In genomic region chr14:54864313-54865036, GRCm38 (mm10) we compare ENCODE assay signal across 7 mouse cellular contexts. TPM values are rescaled to one million over a fixed set of nuclear protein-coding genes. Genes with fewer than 3 reads are reported as not detected.
DNase-seq lines count a peak whose midpoint lies in the region; ATAC-seq lines count a peak whose summit lies in the region.

No protein-coding gene starts in this region.

- peak overlapping the region; percentile 73 for H3K4me2 ChIP-seq in forebrain, embryonic 12.5 days
- H3K4me2 ChIP-seq in liver, embryonic 11.5 days, result peak overlapping the region; percentile 89

- H3K27ac ChIP-seq in forebrain, embryonic 12.5 days, result peak overlapping the region; percentile 75
- no peak overlapping the region for H3K27ac ChIP-seq in liver, embryonic 11.5 days (ENCODE audit: low read depth, low read length)

- no peaks in the 10 kb centered on the region for H3K9me3 ChIP-seq in forebrain, embryonic 12.5 days
- H3K9me3 ChIP-seq in liver, embryonic 11.5 days (ENCODE audit: control insufficient read depth, low read length), result no peaks in the 10 kb centered on the region

- peak overlapping the region; percentile 93 for H3K4me3 ChIP-seq in forebrain, embryonic 12.5 days (replicated peaks)
- H3K4me3 ChIP-seq in liver, embryonic 11.5 days (ENCODE audit: low read depth, low read length), result peak overlapping the region; percentile 77

- DNase-seq in 3T3-L1 (ENCODE audit: low read depth, low spot score), result peak; percentile 49
- DNase-seq in CD4-positive helper T cell, adult 2 months (ENCODE audit: low read depth, low spot score), result peak; percentile 46
- DNase-seq in liver, embryonic 11.5 days (ENCODE audit: low spot score), result no peak
- DNase-seq in retina, postnatal 1 day, result peak; percentile 39
- DNase-seq in embryo, embryonic 11 days, result no peak
- DNase-seq in testis, postnatal 14 days (ENCODE audit: low spot score), result no peak

- ATAC-seq in forebrain, embryonic 12.5 days (ENCODE audit: low FRiP score), result peak; percentile 21; the same call in 1 of the 2 replicates
- no peak for ATAC-seq in liver, embryonic 11.5 days (replicated peaks; ENCODE audit: low FRiP score)

- 19% methylated on average over 21 of the region's 21 CpGs for WGBS in forebrain, embryonic 12.5 days
- 13% methylated on average over 21 of the region's 21 CpGs for WGBS in liver, embryonic 11.5 days

- H3K9ac ChIP-seq in forebrain, embryonic 12.5 days, result peak overlapping the region; percentile 95
- H3K9ac ChIP-seq in liver, embryonic 11.5 days (ENCODE audit: low read depth, low read length), result peak overlapping the region; percentile 86

- no peaks in the 10 kb centered on the region for H3K36me3 ChIP-seq in forebrain, embryonic 12.5 days (replicated peaks)
- H3K36me3 ChIP-seq in liver, embryonic 11.5 days (ENCODE audit: control insufficient read depth, insufficient read depth, low read length), result no peaks in the 10 kb centered on the region; the same call in 1 of the 2 replicates

- no peaks in the 10 kb centered on the region for H3K27me3 ChIP-seq in forebrain, embryonic 12.5 days
- H3K27me3 ChIP-seq in liver, embryonic 11.5 days (replicated peaks; ENCODE audit: control insufficient read depth, insufficient read depth, low read length), result no peaks in the 10 kb centered on the region

- H3K4me1 ChIP-seq in forebrain, embryonic 12.5 days, result peaks cover 4% of the 10 kb centered on the region
- H3K4me1 ChIP-seq in liver, embryonic 11.5 days (replicated peaks; ENCODE audit: control insufficient read depth, insufficient read depth, low read length), result no peaks in the 10 kb centered on the region; the same call in 1 of the 2 replicates

RNA-seq across cellular contexts. Expression of gene Homez, which starts 6.3 kb away (rescaled TPM):
- 13.9 and 18.5 TPM in 2 replicates for polyA plus RNA-seq in forebrain, embryonic 12.5 days (2016; fragmentation: Nextera tagmentation; extraction: Ambion mirVana)
- polyA plus RNA-seq in liver, embryonic 11.5 days (2014; fragmentation: Nextera tagmentation; extraction: Ambion mirVana), result 5.2 and 5.5 TPM in 2 replicates

RNA-seq across cellular contexts. Expression of gene Ppp1r3e, which starts 12.9 kb away (rescaled TPM):
- polyA plus RNA-seq in forebrain, embryonic 12.5 days (2016; fragmentation: Nextera tagmentation; extraction: Ambion mirVana), result 1.1 and 1.3 TPM in 2 replicates
- polyA plus RNA-seq in liver, embryonic 11.5 days (2014; fragmentation: Nextera tagmentation; extraction: Ambion mirVana), result 1.1 and 2.1 TPM in 2 replicates

RNA-seq across cellular contexts. Expression of gene Bcl2l2, which starts 18.7 kb away (rescaled TPM):
- 3.3 and 3.4 TPM in 2 replicates for polyA plus RNA-seq in forebrain, embryonic 12.5 days (2016; fragmentation: Nextera tagmentation; extraction: Ambion mirVana)
- polyA plus RNA-seq in liver, embryonic 11.5 days (2014; fragmentation: Nextera tagmentation; extraction: Ambion mirVana), result 2.0 and 2.1 TPM in 2 replicates

RNA-seq across cellular contexts. Expression of gene Gm20521, which starts 18.8 kb away (rescaled TPM):
- 0.27 TPM in 1 of 2 replicates, not detected in the other for polyA plus RNA-seq in forebrain, embryonic 12.5 days (2016; fragmentation: Nextera tagmentation; extraction: Ambion mirVana)
- 0.27 TPM in 1 of 2 replicates, not detected in the other for polyA plus RNA-seq in liver, embryonic 11.5 days (2014; fragmentation: Nextera tagmentation; extraction: Ambion mirVana)

RNA-seq across cellular contexts. Expression of gene Pabpn1, which starts 27.8 kb away (rescaled TPM):
- polyA plus RNA-seq in forebrain, embryonic 12.5 days (2016; fragmentation: Nextera tagmentation; extraction: Ambion mirVana), result 199 and 211 TPM in 2 replicates
- polyA plus RNA-seq in liver, embryonic 11.5 days (2014; fragmentation: Nextera tagmentation; extraction: Ambion mirVana), result 117 and 132 TPM in 2 replicates

Comparison
In these comparisons a context has a peak if more than half of its experiments do, and no peak if none do; other contexts are left out.
1. DNase-seq: peak in 3T3-L1 (single experiment), CD4-positive helper T cell, adult 2 months (single experiment) and retina, postnatal 1 day (single experiment); none in liver, embryonic 11.5 days (single experiment), embryo, embryonic 11 days (single experiment) and testis, postnatal 14 days (single experiment).